Mouse (Mus musculus): ENCODE measurements around the gene Lax1.

Lax1 gene

DNA sequence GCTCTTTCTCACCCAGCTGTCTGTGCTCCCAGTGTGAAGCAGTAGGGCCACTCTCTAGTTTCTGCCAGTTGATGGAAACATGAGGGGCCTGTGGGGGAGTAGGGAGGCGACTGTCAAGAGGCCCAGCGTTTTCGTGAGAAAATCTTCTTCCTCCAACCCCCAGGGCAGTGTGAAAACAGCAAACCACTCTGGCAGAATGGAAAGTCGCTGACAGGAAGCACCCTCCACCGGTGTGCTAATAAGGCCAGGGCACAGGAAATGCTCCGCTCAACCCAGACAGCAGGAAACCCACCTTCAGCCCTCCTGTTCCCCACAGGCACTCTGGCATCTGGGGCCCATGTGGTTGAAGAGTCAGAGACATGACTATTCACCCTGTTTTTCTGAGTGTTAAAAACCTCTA is at the start of gene Lax1:
Gene Lax1 (minus strand): TSS at position 212 of the 400 bp plus-strand sequence.
- peak; percentile 89 for DNase-seq (ENCODE audit: low read depth, low spot score)

- no peak for DNase-seq (ENCODE audit: low read depth, low spot score)
Measured at GRCm38 (mm10) chr1:133736664-133737063, 46.8 kb upstream of the Lax1 start.

GRCm38 (mm10) chr1:133735995-133736652 is 46.2 kb upstream of the Lax1 start:
- DNase-seq (ENCODE audit: low read depth, low spot score), result peak; percentile 34

DNA sequence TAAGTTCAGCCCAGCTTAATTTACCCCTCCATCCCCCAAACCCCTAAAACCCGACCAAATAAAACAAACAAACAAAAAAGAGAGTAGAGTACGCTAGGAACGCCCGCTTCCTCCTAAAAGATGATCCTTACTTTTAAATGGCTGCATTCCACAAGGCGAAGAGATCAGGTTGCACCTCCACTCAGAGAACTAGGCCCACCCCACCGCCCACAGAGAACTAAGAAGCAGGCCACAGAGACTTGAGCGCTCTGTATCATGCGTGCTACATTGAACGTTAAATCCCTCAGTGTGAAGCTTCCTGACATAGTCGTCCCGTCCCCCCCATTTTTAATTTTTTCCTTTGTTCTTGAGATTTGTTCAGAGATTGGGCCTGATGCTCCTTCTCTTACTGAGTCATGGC is 42.9 kb upstream of the Lax1 start:
- no peak for DNase-seq (ENCODE audit: low read depth, low spot score)

- no peak for DNase-seq (ENCODE audit: low read depth, low spot score)
Measured at GRCm38 (mm10) chr1:133728339-133728738, 38.4 kb upstream of the Lax1 start.

- DNase-seq (ENCODE audit: low read depth, low spot score), result no peak
Measured at GRCm38 (mm10) chr1:133720342-133720741, 30.4 kb upstream of the Lax1 start.

- no peak for DNase-seq (ENCODE audit: low read depth, low spot score)
Measured at GRCm38 (mm10) chr1:133718786-133719185, 28.9 kb upstream of the Lax1 start.

DNA sequence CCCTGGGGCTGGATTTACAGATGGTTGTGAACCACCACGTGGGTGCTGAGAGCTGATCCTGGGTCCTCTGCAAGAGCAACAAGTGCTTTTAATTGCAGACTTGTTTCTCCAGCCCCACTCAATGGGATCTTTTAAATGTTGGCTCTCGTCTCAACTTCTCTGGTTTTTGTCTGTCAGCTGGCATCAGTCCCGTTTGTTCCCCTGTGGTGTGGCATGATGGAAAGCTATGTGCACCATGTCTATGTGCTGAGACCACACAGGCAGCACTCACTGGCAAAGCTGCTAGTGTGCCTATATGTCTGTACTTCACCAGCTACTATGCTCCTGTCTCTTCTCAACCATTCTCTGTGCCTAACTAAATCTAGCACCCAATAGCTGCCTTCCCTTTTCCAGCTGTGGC is 28.4 kb upstream of the Lax1 start:
- no peak for DNase-seq (ENCODE audit: low read depth, low spot score)

- DNase-seq (ENCODE audit: low read depth, low spot score), result peak; percentile 67
Measured at GRCm38 (mm10) chr1:133716464-133716863, 26.6 kb upstream of the Lax1 start.

- DNase-seq (ENCODE audit: low read depth, low spot score), result no peak
Measured at GRCm38 (mm10) chr1:133715191-133715590, 25.3 kb upstream of the Lax1 start.

- DNase-seq (ENCODE audit: low read depth, low spot score), result no peak
Measured at GRCm38 (mm10) chr1:133713009-133713370, 23.1 kb upstream of the Lax1 start.

DNA sequence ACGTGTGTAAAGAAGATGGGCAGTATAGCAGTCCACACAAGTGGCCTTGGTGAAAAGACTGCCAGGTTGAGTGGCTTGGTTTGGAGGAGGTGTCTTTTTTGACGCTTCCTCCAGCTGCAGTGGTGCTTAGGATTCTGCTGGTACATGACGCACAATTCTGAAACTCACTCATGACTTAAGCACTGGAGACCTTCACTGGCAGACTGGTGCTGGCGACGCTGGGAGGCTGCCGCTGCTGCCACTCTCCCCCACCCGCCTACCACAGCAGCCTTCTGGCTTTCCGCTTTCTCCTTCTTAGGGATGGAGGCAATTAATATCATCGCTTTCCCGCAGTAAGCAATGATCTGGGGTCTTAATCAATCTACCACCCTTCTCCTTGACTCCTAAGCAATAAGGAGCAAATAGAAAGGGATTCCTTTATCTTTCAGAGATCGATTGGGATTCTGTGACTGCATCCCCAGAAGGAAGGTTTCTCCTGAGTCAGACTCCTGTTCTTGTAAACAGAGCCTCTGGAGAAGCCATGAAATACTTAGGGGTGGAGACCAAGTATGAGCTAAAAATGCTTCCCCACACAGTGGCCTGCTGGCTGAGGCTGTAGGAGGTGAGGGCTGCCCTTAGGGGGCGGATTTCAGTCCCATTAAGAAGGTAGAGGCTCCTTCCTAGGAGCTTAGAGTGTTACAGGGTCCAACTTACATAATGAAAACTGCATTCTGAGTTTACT is 22.5 kb upstream of the Lax1 start:
- DNase-seq (ENCODE audit: low read depth, low spot score), result no peak

- peak; percentile 65 for DNase-seq (ENCODE audit: low read depth, low spot score)
Measured at GRCm38 (mm10) chr1:133711376-133711775, 21.5 kb upstream of the Lax1 start.

DNA sequence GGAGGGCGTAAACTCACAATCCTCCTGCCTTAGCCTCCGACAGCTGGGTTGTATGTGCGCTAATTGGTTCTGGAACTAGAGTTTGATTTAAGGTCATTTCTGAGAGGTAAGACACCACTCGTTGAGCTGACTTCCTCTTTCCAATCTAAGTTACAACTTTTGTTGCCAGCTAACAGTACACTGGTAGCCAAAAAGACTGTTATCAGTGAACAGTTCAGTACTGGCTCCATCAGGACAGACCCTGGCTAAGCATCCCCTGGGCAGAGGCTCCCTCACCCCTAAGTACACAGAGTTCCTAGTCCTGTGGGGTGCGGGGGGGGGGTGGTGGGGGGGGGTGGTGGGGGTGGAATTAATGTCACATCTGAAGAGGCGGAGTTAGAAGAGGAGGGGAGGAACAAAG is 21.0 kb upstream of the Lax1 start:
- no peak for DNase-seq (ENCODE audit: low read depth, low spot score)

DNA sequence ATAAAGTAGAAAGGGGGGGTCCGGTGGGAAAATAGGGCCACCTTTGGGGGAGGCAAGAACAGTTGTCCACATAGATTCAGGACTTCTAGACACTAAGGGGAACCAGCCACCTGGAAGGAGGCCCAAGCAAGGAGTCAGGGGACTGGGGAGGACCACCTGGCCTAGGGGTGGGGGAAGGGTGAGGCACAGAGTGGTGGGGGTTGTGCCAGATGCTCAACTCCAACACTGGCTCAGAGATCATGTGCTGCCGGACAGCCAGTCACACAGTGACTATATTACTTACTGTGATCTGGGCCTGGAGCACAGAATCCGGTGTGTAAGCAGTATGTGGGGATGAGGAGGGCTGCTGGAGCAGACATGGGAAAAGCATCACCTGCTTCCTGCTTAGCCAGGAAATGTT is 19.4 kb upstream of the Lax1 start:
- no peak for DNase-seq (ENCODE audit: low read depth, low spot score)

- peak; percentile 41 for DNase-seq (ENCODE audit: low read depth, low spot score)
Measured at GRCm38 (mm10) chr1:133701824-133702223, 11.9 kb upstream of the Lax1 start.

DNA sequence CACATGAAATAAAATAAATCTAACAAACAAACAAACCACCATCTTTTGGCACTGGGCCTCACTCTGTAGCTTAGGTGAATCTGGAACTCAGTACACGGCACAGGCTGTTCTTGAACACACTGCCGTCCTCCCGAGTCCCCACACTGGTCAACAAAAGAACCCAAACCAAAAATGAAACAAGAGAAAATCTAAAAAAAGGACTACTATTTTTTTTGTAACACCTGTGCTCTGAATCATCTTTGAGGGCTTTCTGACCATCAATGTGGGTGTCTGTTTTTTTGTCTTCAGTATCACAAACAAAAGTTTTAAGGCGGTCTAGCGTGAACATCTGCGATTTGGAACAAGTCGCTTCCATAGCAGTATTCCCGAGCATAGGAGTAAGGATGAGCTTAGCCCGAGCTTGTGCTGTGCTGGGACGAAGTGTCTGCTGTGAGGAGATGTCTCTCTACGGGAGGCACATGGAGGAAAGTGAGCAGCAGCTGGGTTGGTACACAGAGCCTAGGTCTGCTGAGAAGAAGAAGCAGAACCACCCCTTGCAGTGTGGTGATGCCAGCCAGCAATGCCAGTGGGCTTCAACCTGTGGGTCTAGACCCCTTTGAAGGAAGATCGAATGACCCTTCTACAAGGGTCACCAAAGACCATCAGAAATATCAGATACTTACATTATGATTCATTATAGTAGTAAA is 8.2 kb upstream of the Lax1 start:
- no peak for DNase-seq (ENCODE audit: low read depth, low spot score)

DNA sequence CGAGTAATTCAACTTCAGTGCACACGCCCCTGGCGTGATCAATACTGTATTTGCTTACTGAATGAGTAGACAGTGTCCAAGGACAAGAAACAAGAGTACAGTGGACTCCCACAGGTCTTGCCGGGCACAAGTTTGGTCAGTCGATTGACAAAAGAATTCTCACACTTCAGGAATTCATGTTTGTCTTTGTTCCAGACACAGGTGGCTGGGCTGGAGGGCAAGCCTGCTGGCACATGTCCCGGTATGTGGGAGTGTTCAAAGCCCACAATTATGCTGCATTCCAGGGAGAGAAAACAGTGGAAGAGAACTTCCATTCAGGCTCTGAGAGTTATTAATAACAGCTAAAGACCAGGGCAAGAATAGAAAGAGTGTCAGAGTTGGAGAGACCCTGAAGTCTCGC is 6.0 kb upstream of the Lax1 start:
- DNase-seq (ENCODE audit: low read depth, low spot score), result no peak

DNA sequence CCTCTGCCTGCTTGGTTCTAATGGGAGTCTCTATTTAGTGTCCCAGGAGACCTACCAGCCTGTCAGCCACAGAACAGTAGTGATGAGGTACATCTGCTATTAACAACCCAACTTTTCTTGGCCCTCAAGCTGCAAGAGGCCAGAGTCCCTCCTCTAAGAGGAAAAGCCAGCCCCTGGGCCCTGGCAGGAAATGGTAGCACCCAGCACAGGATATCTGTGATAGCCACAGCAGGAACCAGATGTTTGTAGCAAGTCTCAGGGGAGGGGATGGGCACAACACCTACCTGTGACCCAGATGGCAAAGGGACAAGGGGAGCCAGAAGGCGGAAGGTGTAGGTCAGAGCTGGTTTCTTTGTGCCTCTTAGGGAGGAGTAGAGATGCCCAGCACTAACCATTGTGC is 5.0 kb upstream of the Lax1 start:
- DNase-seq (ENCODE audit: low read depth, low spot score), result peak; percentile 58

DNA sequence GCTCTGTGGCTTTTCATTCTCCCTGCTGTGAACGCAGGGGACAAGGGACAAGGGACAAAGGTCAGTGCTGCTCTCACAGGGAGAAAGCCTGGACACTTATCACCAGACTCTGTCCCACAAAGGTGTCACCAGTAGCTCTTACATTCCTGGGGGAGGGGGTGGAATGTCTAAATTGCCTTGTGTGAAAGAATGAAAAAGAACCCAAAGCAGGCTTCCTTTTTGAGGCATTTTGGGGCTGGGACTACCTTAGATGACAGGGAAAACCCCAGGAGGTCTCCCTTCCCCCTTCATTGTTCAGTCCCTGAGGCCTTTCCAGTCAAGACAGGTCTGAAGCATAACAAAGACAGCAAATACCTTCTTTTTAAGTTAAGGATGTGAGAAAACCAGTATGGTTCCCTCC is 4.4 kb upstream of the Lax1 start:
- peak; percentile 32 for DNase-seq (ENCODE audit: low read depth, low spot score)

GRCm38 (mm10) chr1:133693536-133694114 is 3.7 kb upstream of the Lax1 start:
- no peak for DNase-seq (ENCODE audit: low read depth, low spot score)

- DNase-seq (ENCODE audit: low read depth, low spot score), result no peak
Measured at GRCm38 (mm10) chr1:133692195-133692594, 2.3 kb upstream of the Lax1 start.
